Mouse (Mus musculus) liver, adult 2 months (tissue): ENCODE data around the gene Dnajc7.

ENCODE experiments used
- CTCF ChIP-seq: fragments of 200-500 bp; IDR thresholded peaks from 2 replicates; pipeline ENCODE4 v1.5.1; 2011; ENCODE audit warnings: low read depth, low read length, control low read depth
- POLR2A ChIP-seq: fragments of 200-500 bp; IDR thresholded peaks from 2 replicates; pipeline ENCODE4 v1.6.1; 2011; ENCODE audit warnings: low read length, control low read depth; ENCODE audit not compliant: insufficient read depth; ENCODE audit errors: extremely low read depth

DNA sequence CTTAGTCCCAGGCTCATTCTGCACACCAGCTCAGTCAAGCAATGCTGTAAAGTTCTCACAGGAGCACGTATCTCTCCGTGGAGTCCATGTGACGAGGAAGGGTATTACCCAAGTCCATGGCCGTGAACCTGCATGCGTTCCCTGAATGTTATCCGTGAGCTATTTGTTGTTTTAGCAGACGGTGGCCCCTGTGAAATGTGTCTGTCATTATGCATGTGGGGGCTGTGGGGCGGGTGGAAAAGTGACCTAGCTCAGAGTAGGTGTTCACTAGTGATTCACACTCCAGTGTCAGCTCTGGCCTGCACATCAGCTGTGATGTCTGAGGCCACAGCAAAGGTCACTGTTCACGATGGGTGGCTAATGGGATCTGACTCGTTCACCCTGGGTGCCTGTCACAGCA is 39.8 kb upstream of the Dnajc7 start:
- TF ChIP-seq CTCF (no peak), POLR2A (no peak)
